In genomic region chr19:29063577-29064363, GRCm38 (mm10) we compare ENCODE assay signal across 8 mouse cellular contexts. TPM values are rescaled to one million over a fixed set of nuclear protein-coding genes. Genes with fewer than 3 reads are reported as not detected.
DNase-seq lines count a peak whose midpoint lies in the region; ATAC-seq lines count a peak whose summit lies in the region.

No protein-coding gene starts in this region.

- intact Hi-C loops in left cerebral cortex, postnatal 36 days (cut with DNase I), result loop anchor here (1.0 to 5.0 kb wide), 4 partner anchors 189 to 439 kb away; partner anchors contain the start of gene Jak2

- peak overlapping the region; percentile 41; the same call in 1 of the 2 replicates for H3K9ac ChIP-seq in intestine, embryonic 16.5 days (ENCODE audit: low read depth, low read length)

- no peaks in the 10 kb centered on the region for H3K9me3 ChIP-seq in intestine, embryonic 16.5 days (ENCODE audit: control insufficient read depth, low read length)
- no peaks in the 10 kb centered on the region for H3K9me3 ChIP-seq in midbrain, embryonic 10.5 days (replicated peaks)

- H3K4me2 ChIP-seq in intestine, embryonic 16.5 days (ENCODE audit: low read depth, low read length), result no peak overlapping the region

- DNase-seq in adrenal gland, postnatal 10 days, result peak; percentile 95
- peak; percentile 87 for DNase-seq in embryo, embryonic 9.5 days (ENCODE audit: extremely low spot score)
- DNase-seq in gastrocnemius, postnatal 4 days (ENCODE audit: low spot score in 2 of 2), result peak; percentile 80 to 90
- peak; percentile 78 to 88 for DNase-seq in left cerebral cortex, postnatal 36 days (ENCODE audit: low spot score in 2 of 2)
- DNase-seq in midbrain, embryonic 10.5 days (ENCODE audit: low spot score), result peak; percentile 88
- DNase-seq in right cerebral cortex, postnatal 36 days (ENCODE audit: low spot score in 2 of 2), result peak; percentile 77 to 87
- peak; percentile 82 to 93 for DNase-seq in urinary bladder, postnatal 4 days (ENCODE audit: low spot score in 2 of 2)

- no peaks in the 10 kb centered on the region for H3K36me3 ChIP-seq in intestine, embryonic 16.5 days (ENCODE audit: control insufficient read depth, insufficient read depth, low read length)
- H3K36me3 ChIP-seq in midbrain, embryonic 10.5 days, result no peaks in the 10 kb centered on the region

- no peaks in the 10 kb centered on the region for H3K27me3 ChIP-seq in intestine, embryonic 16.5 days (replicated peaks; ENCODE audit: control insufficient read depth, insufficient read depth, low read length)
- no peaks in the 10 kb centered on the region; the same call in 1 of the 2 replicates for H3K27me3 ChIP-seq in midbrain, embryonic 10.5 days (ENCODE audit: low read depth, poor library complexity, severe bottlenecking)

- 0 out of 2 replicates have a peak overlapping the region, but pooled peaks have one; percentile 38 for H3K27ac ChIP-seq in intestine, embryonic 16.5 days (ENCODE audit: low read length)
- H3K27ac ChIP-seq in midbrain, embryonic 10.5 days (replicated peaks), result peak overlapping the region; percentile 72; the same call in 1 of the 2 replicates

- WGBS in intestine, embryonic 16.5 days, result 16% methylated on average over 18 of the region's 18 CpGs
- WGBS in midbrain, embryonic 10.5 days, result 19% methylated on average over 18 of the region's 18 CpGs

- H3K4me1 ChIP-seq in intestine, embryonic 16.5 days (ENCODE audit: control insufficient read depth, insufficient read depth, low read length), result peaks cover 8% of the 10 kb centered on the region
- peaks cover 28% of the 10 kb centered on the region for H3K4me1 ChIP-seq in midbrain, embryonic 10.5 days

- peak; percentile 64 for ATAC-seq in intestine, embryonic 16.5 days

- no peak overlapping the region for H3K4me3 ChIP-seq in intestine, embryonic 16.5 days (ENCODE audit: low read length)
- H3K4me3 ChIP-seq in midbrain, embryonic 10.5 days, result peak overlapping the region; percentile 36

RNA-seq across cellular contexts. Expression of gene Ak3, which starts 16.0 kb away (rescaled TPM):
- 100 to 1,000 TPM; 194 to 208 TPM for total RNA-seq in adrenal gland, postnatal 10 days (2021)
- total RNA-seq in gastrocnemius, postnatal 4 days (2021), result 10 to 100 TPM; 70.0 to 71.5 TPM
- 104 and 115 TPM in 2 replicates for polyA plus RNA-seq in intestine, embryonic 16.5 days (2015; fragmentation: Nextera tagmentation; extraction: Ambion mirVana)
- 10 to 100 TPM; 56.1 to 59.5 TPM for total RNA-seq in left cerebral cortex, postnatal 36 days (2021)
- polyA plus RNA-seq in midbrain, embryonic 10.5 days (2016; fragmentation: Nextera tagmentation; extraction: Ambion mirVana), result 90.1 and 102 TPM in 2 replicates

RNA-seq across cellular contexts. Expression of gene Rcl1, which starts 37.4 kb away (rescaled TPM):
- total RNA-seq in adrenal gland, postnatal 10 days (2021), result 10 to 100 TPM; 30.6 to 40.3 TPM
- total RNA-seq in gastrocnemius, postnatal 4 days (2021), result 10 to 100 TPM; 11.6 to 12.6 TPM
- polyA plus RNA-seq in intestine, embryonic 16.5 days (2015; fragmentation: Nextera tagmentation; extraction: Ambion mirVana), result 49.8 and 62.0 TPM in 2 replicates
- total RNA-seq in left cerebral cortex, postnatal 36 days (2021), result 10 to 100 TPM; 14.2 to 16.8 TPM
- polyA plus RNA-seq in midbrain, embryonic 10.5 days (2016; fragmentation: Nextera tagmentation; extraction: Ambion mirVana), result 65.3 and 83.0 TPM in 2 replicates
